Mouse (Mus musculus): ENCODE data around the gene Galntl6.
A peak's percentile ranks its signal among the peaks of the same experiment; 100 is the strongest.

Galntl6 gene

DNA sequence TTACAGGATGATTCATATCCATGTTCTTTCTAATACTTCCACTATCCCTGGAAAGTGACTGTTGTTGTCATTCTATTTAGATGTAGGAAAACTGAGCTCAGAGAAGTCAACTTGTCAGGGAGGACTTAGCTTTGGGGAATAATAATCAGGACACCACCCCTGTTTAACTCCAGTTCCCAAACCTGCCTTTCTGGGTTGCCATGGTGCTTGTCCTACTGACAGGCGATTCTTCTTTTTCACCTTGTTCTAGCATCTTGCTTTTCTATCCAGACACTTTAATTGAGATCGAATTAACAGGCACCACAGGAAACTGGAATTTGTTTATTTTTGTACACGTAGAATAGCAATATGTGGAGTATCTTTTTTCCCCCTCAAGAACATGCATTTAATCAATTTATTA is 953.3 kb downstream of the Galntl6 start:
- DNase-seq = no peak

DNA sequence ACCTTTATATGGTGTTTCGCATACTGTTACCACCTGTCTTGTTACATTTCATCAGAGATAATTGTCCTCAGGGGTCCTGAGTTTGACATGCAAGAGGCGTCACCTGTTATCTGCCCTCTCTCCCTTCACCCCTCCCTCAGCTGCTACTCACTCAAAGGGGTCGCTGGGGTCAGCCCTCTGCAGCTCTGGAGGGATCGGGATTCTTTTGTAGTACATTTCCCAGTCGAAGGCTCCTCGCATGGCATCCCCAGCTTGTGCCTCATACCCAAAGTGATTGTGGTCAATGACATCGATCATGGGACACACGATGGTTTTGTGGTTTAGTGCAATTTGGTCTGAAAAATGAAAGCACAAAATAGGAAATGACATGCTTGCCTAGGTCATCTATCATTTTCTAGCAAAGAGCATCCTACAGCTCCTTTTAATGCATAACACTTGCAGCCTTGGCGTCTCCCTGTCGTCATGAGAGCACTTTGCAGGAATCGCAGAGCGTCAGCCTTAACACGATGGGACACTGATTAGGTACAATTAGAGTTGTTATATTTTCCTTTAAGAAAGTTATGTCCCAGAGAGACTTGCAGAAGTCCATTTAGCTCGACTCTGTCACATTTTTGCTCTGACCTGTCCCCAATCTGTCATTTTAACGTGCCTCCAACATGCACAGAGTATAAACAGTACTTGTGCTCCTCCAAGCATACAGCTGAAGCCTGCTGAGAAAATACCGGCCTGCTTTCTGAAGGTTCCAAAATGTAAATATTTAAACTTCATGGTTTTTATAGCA is 954.1 kb downstream of the Galntl6 start:
- DNase-seq = no peak

DNA sequence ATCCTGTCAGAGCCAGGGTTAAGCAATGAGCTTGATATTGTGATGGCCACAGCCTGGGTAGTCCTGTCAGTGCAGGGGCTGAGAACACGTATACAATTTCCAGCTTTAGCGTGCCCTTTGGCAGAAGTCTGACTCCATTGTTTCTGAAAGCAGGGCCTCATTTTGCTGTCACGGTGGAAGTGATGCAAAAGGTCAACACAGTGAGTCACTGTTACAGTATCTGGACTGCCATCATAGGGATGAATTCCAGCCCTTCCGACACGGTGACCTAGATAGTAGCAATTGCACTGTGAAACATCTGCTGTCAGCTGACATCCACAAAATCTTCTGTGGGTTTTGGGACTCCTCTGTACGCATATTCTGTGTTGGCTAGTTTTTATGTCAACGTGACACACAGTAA is 956.9 kb downstream of the Galntl6 start:
- DNase-seq = no peak

DNA sequence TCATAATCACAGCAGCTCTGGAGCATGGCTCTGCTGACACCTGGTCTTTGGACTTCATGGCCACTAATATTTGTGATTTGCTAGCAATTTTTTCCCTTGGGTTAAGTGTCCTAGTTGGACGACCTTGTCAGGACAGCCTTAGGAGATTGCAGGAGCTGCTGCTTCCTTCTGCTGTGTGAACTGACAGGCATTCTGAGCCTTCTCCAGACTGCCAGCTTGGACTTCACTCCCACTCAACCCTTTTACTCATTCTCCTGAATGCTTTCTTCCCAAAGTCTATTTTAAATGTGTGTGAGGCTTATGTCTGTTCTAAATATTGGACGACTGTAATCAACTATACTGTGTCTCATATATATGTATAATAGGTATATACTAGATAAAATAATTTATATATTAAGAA is 971.3 kb downstream of the Galntl6 start:
- no peak for DNase-seq

DNA sequence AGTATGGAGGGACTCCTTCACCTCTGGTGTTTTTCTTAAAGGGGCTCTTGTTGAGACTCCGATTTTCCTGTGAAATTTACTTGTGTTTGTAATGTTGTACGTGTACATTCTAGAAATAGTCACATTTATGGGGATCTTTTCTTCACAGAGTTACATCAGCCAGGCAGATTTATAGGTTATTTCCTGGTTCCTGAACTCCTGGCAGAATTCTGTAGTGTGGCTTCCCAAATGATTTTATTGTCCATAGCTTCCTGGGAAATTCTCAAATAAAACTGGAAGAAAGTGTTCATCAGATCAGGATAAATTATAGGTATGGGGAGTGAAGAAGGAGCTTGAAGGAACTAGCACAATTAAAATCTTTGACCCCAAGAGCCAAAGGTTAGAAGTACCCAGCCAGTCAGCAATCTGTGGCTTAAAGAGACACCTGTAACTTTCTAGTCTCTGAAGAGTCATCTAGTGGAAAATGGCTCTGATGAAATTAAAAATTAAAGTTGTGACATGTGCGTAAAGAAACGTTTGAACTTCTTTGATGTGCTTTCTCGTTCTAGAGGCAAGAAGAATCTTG is 972.5 kb downstream of the Galntl6 start:
- DNase-seq = no peak

DNA sequence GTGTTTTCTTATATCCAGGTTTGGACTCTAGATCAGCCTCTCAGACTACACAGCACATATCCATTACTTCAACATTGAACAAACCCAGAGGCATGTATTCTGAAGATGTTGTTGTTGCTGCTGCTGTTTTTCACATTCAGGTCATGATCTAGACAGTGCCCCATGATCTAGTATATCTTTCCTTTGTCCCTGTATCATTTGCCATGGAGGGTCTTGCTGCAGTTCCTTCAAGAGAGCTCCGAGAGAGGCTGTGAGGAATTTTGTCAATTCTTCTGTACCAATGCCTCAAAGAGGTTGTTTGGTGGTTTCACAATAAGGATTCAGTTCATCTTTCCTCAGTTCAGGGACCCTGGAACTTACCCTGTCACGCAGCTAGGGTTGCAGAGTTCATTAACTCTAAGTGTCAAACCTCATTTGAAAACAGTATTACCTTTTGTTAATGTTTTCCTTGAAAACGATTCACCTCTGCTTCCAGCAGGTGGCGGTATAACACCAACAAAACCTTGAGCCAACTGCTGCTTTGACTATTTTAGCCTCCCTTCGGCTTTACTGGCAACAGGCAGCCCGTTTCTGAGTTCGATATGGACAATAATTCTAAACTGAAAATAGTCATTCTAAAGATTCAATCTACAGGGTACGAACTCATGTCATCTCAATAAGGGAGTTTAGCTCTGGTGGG is 973.1 kb downstream of the Galntl6 start:
- DNase-seq = peak; percentile 77

DNA sequence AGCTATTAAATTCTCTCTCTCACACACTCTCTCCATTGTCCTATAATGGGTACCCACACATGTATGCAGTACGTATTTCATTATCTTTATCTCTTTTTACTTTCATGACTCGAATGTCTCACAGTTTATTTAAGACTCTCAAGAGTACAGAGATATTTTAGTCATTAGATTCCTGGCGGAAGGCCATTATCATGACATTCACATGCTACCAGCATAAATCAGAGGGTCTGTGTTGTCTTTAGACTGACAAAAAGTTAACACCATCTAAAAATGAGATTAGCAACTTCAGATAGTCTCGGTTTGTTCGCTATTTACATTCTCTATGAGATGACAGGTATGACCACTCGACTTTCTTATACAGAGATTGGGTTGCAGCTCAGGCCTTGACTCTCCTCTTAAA is 985.4 kb downstream of the Galntl6 start:
- no peak for DNase-seq

DNA sequence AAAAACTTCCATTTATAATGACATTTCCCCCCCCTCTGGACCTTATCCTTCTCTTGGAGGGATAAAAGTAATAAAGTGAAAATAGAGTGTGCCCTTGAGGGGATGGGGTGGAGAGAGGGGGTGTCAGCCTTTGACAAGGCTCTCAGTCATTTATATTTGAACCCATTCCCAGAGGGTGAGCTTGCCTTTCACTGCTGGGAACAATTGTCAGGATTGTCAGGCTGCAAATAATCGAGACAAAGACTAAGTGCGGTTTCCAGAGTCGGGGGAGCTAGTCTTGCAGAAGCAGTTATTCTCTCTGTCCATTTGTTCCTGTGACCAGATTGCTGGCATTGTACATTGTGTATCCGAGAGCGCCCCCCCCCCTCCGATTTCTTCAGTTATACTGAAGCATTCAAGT is 988.9 kb downstream of the Galntl6 start:
- no peak for DNase-seq

DNA sequence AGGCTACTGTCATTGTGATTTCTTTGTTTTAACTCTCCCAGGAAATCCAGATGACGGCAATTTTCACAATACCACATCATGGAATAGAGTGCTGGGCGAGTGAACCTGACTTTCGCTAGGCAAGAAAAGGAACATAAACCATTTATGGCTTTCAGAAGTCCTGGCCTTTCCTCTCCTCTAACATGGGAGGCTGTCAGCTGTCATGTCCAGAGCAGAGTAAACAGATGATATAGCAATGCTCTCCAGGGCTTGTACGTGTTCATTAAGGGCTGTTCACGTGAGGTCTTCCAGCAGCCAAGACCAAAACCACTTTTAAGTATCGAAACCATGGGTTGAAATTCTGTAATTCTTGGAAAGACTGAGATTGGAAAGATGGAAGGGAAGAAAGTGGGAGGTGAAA is 989.3 kb downstream of the Galntl6 start:
- DNase-seq = no peak

DNA sequence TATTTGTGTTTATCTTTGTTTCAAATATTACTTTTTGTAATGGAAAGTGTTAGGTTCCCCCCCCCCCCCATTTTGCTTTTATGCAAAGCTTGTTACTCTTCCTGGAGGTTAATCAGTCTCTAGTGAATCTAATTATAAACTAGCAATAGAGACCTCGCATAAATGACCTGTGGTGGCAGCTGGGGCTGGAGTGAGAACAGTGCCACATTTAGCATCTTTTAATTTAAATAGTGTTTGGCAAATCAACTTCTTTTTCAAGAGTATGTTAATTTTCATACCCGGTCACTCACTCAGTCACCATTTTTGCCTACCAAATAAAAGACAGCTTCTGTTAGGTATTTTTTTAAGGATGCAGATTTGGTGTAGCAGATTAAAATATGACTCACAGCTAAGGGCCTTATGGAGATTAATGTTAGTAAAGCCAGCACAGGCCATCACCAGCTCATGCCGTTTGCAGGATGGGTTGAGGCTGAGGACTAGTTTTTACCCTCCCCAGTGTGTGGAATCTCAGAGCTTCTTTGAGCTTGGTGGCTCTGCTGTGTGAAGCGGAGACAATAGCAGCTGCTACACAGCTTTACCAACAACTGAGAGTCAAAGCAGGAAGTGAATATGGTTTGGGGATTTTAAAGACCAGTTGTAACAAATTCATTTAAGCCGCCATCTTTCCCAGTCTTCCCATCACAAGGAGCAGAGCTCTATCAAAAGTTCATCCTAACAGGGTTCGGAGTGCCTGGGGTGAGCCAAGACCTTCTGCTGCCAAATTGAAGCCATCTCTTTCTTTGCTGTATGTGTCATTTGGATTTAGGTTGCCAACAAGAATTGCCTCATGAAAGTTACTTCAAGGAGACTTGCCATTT is 990.0 kb downstream of the Galntl6 start:
- no peak for DNase-seq

DNA sequence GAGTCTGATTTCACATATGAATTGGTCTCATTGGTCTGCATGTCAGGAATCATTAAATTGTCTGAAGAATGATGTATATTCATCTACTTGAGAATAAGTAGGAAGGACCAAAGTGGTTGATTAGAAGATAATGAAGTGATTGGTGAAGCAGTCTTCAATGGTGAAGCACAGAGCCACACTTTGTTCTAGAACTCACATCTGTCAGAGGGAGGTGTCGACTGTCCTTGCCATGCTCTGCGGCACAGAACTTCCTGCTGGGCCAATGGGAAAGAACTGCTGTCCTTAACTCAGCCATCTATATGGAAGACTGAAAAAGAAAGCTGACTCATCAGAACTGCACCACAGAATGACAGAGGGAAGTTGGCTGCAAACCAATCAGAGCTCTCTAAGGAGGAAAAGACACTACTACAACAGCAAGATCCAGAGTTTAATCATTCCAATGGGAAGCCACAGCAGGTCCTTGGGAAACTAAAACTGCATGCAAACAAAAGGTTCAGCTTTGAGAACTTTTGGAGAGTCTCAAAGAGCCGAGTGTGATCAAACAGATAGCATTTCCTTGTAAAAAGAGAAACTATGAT is 992.0 kb downstream of the Galntl6 start:
- no peak for DNase-seq

DNA sequence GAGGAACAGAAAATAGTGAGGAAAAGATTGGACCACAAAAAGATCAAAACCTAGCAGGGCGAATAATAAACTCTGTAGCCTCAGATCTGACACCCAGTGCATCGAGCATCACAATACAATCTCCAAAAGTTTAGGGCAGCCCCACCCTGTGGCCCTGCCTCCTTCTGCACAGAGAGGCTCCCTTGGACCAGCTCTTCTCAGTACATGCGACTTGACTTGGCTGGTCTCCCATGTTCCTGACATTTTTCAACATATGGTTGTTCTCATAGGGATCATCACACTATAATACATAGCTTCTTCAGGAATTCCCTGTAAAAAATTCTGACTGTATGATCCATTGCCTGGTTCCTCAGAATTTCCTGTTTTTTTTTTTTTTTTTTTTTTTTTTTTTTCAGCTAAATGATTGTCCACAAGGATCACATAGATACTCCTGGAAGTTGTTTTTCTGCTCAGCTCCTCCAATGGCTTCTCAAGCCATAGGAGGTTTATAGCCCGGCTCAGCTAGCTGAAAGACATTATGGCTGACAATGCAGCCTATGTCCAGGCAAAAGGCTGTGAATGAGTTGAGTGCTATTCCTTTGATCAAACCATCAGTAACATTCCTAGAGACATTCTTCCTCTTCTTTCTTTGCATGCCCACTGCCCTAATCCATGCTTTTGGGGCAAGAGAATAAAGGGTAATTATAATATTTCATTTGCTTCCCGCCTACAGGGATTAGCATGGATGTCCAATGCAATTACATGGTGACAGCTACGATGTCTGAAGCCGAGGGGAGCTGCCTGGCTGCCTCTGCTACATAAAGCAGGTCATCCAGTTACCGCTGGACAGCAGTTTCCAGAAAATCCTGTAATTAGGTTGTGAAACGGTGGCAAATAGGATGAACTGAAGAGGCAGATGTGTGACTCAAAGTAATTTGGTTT is 993.5 kb downstream of the Galntl6 start:
- DNase-seq = no peak

DNA sequence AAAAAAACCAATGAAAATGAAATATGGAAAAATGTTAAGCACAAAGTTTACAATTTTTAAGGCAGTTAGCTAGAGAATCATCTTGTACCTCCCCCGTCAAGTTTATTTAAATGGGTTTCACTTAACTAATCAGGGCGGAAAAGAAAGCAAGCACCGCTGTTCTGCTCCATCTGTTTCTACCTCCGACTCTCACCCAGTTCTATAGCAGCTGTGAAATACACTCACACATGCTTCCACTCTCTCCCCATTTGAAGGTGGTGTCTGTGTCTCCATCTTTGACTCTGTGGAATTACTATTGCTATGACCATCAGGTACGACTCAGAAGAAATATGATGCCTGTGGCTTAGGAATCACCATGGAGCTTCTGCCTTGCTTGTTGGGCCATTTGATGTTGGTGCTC is 1019.1 kb downstream of the Galntl6 start:
- DNase-seq = no peak

DNA sequence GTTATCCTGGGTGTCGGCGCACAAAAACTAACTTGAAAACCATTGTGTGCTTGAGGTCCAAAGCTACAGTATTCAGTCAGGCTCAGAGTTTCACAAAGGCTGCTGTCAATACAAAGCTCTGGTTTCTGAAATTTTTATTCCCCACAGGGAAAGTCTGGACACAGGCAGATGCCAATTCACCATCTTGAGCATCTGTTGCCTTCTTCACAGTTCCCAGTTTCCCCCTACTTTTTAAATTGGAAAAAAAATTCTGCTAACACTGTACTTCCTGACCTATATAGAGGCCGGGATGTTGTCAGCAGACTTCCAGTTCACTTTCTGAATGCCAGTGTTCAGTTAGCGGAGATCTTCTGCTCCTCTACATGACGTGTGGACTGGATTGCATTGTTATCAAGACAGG is 1020.3 kb downstream of the Galntl6 start:
- DNase-seq = no peak

DNA sequence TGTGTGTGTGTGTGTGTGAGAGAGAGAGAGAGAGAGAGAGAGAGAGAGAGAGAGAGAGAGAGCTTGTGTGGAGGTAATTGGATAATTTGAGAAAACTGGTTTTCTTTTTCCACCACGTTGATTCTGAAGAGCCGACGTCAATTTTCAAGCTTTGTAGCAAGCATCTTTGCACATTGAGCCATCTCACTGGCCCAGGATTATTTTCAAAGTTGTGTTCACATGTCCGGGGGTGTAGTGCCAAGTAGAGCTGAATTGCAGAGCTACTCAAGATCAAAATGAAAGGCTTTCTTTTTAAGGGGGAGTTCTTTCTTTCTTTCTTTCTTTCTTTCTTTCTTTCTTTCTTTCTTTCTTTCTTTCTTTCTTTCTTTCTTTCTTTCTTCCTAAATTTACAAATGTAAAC is 1022.3 kb downstream of the Galntl6 start:
- DNase-seq = no peak

DNA sequence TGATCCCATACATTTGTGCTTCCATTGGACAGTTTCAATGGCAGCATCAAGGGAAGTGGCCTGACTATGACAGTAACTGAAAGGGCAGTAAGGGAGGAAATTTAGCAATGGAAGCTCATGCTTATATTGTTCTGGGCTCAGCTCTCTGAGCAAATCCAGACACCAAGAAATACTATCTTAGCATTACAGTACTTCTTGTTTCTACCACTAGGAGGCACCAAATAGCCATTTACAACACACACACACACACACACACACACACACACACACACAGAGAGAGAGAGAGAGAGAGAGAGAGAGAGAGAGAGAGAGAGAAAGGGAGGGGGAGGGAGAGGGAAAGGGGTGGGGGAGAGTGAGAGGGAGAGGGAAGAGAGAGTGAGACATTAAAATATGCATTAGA is 1023.6 kb downstream of the Galntl6 start:
- no peak for DNase-seq

DNA sequence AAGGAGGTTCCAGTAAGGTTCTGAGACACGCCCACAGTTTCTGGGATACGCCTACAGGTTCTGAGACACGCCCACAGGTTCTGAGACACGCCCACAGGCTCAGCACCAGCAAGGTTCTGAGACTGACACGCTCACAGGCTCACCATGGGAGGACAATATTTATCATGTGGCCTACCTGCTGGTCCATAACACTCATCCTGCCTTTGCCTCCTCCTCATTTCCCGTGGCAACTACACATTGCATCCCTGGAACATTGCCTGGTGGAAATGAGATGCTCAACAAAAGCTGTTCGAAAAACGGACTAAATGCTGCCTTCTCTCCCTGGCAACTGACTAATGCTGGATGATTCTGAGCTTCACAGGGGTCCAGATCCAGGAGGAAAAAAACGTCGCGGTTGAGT is 1033.0 kb downstream of the Galntl6 start:
- DNase-seq = no peak

DNA sequence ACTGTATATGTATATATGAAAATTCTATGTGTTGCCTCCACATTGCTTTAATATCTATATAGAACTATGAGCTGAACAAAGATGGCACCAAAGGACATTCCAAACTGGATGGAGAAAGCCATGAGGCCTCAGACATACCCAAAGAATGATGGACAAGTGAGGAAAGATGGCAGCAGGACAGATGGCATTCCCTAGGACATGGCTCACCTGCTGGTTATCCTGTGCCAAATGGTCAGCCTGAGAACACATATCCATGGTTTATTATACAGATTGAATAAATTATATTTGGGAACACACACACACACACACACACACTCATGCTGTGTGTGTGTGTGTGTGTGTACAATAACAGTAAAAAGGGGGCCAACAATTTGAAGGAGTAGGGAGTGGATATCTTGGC is 1063.4 kb downstream of the Galntl6 start:
- DNase-seq = no peak

DNA sequence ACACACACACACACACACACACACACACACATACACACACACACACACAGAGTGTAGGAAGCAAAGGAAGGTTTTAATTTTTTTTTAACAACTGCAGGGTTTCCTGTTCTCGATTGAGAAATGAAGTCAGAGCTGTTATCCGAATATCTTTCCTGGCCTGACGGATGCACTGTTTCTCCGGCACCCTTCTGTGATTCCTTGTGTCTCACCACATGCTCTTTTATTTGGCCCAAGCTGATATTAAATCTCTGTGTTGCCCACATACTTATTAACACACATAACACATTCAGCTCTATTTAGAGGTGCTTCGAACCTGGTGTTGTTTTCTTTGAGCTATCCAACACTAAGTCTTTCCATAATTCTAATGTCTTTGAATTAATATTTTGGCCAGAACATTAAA is 1069.0 kb downstream of the Galntl6 start:
- DNase-seq = no peak

DNA sequence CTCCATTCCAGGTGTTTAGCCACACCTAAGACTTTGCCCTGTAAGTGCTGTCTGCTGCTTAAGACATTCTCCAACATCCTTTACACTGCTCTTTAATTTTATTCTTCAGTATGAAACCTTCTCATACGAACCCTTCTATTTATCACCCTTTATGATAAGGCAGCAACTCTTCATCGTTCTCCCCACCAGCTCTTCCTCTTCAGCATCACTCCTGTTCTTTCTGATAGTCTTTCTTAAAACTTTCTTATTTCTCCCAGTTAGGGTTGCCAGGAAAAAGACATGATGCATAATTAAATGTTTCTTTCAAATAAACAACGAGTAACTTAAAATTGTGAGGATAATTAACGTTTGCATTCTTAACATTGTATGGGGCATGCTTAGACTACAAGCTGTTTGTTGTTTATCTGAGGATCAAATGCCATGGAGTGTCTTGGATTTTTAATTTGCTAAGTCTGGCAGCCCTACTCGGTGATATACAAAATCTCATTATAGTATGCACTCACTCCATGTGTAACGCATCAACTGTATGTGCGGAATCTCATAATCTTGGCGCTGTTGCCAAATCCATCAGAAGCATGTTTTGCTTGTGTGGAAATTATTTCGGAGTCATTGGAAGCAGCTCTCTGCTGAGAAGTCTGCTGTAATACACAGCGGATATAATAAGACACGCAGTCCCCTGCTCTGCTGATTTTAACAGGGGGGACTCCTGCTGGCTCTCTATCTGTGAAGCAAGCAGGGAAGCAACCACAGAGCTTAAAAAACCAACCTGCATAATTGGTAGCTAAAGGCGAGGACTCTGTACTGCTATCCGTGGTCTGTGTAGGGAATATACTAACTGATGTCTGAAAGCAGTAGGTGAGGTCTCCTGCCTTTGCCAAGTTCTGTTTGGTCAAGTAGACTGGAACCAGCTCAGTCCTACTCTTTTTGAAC is 1069.7 kb downstream of the Galntl6 start:
- peak; percentile 20 for DNase-seq

DNA sequence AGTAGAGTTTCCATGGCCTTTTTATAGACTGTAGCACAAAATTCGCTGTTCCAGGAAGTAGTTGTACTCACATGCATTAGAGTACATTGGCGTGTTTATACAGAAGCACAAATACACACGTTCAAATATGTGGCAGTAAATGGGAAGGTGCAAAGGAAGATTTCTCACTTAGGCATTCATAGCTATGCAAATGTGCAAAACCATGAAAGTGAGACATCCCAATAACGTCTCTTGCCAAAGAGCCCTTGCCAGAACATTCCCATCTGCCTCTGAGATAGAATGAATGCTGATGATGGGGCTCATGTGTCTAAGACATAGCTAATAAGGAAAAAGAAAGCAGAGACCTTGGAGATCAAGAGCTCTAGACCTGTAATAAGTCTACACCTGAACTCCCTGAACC is 1071.0 kb downstream of the Galntl6 start:
- no peak for DNase-seq
